27 mouse cellular contexts compared by ENCODE assay signal in the genomic region with DNA sequence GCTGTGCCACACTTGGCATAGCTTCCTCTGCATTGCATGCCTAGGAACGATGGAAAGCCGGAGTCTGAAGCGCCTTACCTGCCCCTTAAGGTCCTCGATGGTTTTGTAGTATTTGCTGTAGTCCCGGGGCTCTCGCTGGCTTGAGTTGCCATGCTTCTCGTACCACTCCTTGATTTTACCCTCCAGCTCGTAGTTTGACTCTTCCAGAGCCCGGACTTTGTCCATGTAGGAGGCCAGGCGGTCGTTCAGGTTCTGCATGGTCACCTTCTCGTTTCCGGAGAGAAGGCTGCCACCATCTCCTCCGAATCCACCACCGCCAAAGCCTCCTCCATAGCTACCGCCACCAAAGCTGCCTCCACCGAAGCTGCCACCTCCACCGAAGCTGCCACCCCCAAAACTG. TPM values are rescaled to one million over a fixed set of nuclear protein-coding genes. Genes with fewer than 3 reads are reported as not detected.
A peak's percentile ranks its signal among the peaks of the same experiment; 100 is the strongest.
DNase-seq lines count a peak whose midpoint lies in the region; TF ChIP-seq lines count a peak whose summit lies in the region.
"Had no signal": no experiment of that assay in that cellular context is flagged by ENCODE, and none has a peak within 500 bp of the region (broad histone marks: within the 10 kb centered on the region; RNA-seq: fewer than 3 reads in every experiment).

No protein-coding gene starts in this region.

- TF ChIP-seq EP300 in CH12.LX (IDR thresholded peaks at IDR 0.05; ENCODE audit: low read length): no peak

- dilution Hi-C loops in CH12.LX (cut with MboI; ENCODE audit: extremely low pct_ligation_motif_present, extremely low pct_unique_long_range_greater_than_20kb, low sequenced_read_pairs): no loop called here

- in situ Hi-C loops in CH12.LX (cut with MboI; ENCODE audit: low pct_ligation_motif_present, low pct_unique_long_range_greater_than_20kb, low sequenced_read_pairs): loop anchor here (25.0 kb wide), 1 partner anchor 899 kb away; no protein-coding TSS in a partner anchor

- H3K27me3 ChIP-seq in CH12.LX (replicated peaks) (no peaks in the 10 kb centered on the region), E14TG2a.4 (ENCODE audit: insufficient read depth, low read length) (peaks cover 3% of the 10 kb centered on the region; the same call in 1 of the 2 replicates)
- H3K27me3 ChIP-seq: Patski had no signal

- H3K4me2 ChIP-seq in CH12.LX (ENCODE audit: insufficient read depth, low read depth, poor library complexity, severe bottlenecking): no peak overlapping the region
- H3K4me2 ChIP-seq: hindbrain, embryonic 13.5 days had no signal

- no peaks in the 10 kb centered on the region for H3K79me2 ChIP-seq in CH12.LX (replicated peaks; ENCODE audit: control insufficient read depth, extremely low read depth, insufficient read depth, poor library complexity, severe bottlenecking)

- H3K9me3 ChIP-seq in CH12.LX (replicated peaks; ENCODE audit: low read length) (no peaks in the 10 kb centered on the region), E14TG2a.4 (ENCODE audit: low read length) (no peaks in the 10 kb centered on the region)
- H3K9me3 ChIP-seq: forebrain, embryonic 10.5 days; heart, embryonic 10.5 days; hindbrain, embryonic 13.5 days had no signal

- no peak for TF ChIP-seq POLR2A in CH12.LX (IDR thresholded peaks at IDR 0.05; ENCODE audit: low read depth, low read length)

- no peak overlapping the region for H3K9ac ChIP-seq in CH12.LX (ENCODE audit: insufficient read depth, low read depth)
- H3K9ac ChIP-seq: hindbrain, embryonic 13.5 days had no signal

- DNase-seq in kidney, adult 18-20 months: peak; percentile 16
- no peak for DNase-seq in kidney, postnatal 10 days
- no peak for DNase-seq in CH12.LX (ENCODE audit: extremely low read depth)
- DNase-seq in kidney, postnatal 4 days: peak; percentile 6 to 15
- no peak for DNase-seq in left cerebral cortex, postnatal 10 days (ENCODE audit: extremely low spot score in 1 of 2, low spot score in 2 of 2)
- DNase-seq: adrenal gland, postnatal 14 days; cerebellum, adult 11-12 months; cerebellum, adult 9-10 months; cerebellum, postnatal 36 days; gastrocnemius, postnatal 36 days; heart, adult 18-20 months; heart, postnatal 14 days had no signal

- no peak for TF ChIP-seq RAD21 in CH12.LX (IDR thresholded peaks at IDR 0.05; ENCODE audit: low read depth, low read length)

- intact Hi-C loops in left cerebral cortex, postnatal 10 days (cut with DNase I): loop anchor here (10.0 kb wide), 2 partner anchors 616 to 776 kb away; no protein-coding TSS in a partner anchor

- TF ChIP-seq CTCF in CH12.LX (conservative IDR thresholded peaks at IDR 0.05 in 1 of 2, IDR thresholded peaks at IDR 0.05 in 1 of 2; ENCODE audit: low read depth in 2 of 2, low read length in 2 of 2) (no peak), E14TG2a.4 (conservative IDR thresholded peaks at IDR 0.05; ENCODE audit: low read length) (no peak)

- H3K4me3 ChIP-seq in CH12.LX (replicated peaks in 1 of 3; ENCODE audit: low read depth in 2 of 3, low read length in 2 of 3, poor library complexity in 1 of 3) (no peak overlapping the region), E14TG2a.4 (replicated peaks; ENCODE audit: low read length) (peak overlapping the region; percentile 37; the same call in 1 of the 2 replicates)
- H3K4me3 ChIP-seq: erythroblast, embryonic 14.5 days; forebrain, embryonic 10.5 days; heart, embryonic 10.5 days; hindbrain, embryonic 13.5 days had no signal

- H3K36me3 ChIP-seq in CH12.LX (replicated peaks in 1 of 2; ENCODE audit: control insufficient read depth in 1 of 2, insufficient read depth in 1 of 2, low read length in 1 of 2): peaks cover 6 to 34% of the 10 kb centered on the region in 2 experiments
- peaks cover 4% of the 10 kb centered on the region; the same call in 1 of the 2 replicates for H3K36me3 ChIP-seq in E14TG2a.4 (ENCODE audit: insufficient read depth, low read length)
- H3K36me3 ChIP-seq: hindbrain, embryonic 13.5 days had no signal

- H3K4me1 ChIP-seq in CH12.LX (ENCODE audit: control insufficient read depth in 1 of 2, insufficient read depth in 2 of 2): peaks cover 5 to 20% of the 10 kb centered on the region in 2 experiments
- H3K4me1 ChIP-seq in E14TG2a.4 (replicated peaks; ENCODE audit: low read depth, low read length): peaks cover 28% of the 10 kb centered on the region
- H3K4me1 ChIP-seq: heart, embryonic 10.5 days had no signal

- H3K27ac ChIP-seq in CH12.LX (ENCODE audit: insufficient read depth, low read depth): no peak overlapping the region
- H3K27ac ChIP-seq: forebrain, embryonic 10.5 days; heart, embryonic 10.5 days; hindbrain, embryonic 13.5 days; hindbrain, postnatal 0 days had no signal

TF ChIP-seq in CH12.LX, 34 proteins besides CTCF, POLR2A, EP300 and RAD21:
- 0 out of 2 replicates have a peak, but pooled peaks have one; percentile 39 for TF ChIP-seq POLR2AphosphoS2 (IDR thresholded peaks at IDR 0.05; ENCODE audit: low read depth, low read length)
- TF ChIP-seq SIN3A (IDR thresholded peaks at IDR 0.05; ENCODE audit: low read length): no peak

RNA-seq across cellular contexts. Expression of a gene that starts 0.5 kb away (rescaled TPM):
- total RNA-seq in CH12.LX (2012; rRNA removed): 3.0 and 3.4 TPM in 2 replicates
- 9.0 and 9.3 TPM in 2 replicates for total RNA-seq in CH12.LX (2014; rRNA removed)
- 12.2 and 15.3 TPM in 2 replicates for polyA plus RNA-seq in CH12.LX (2012; ENCODE audit: insufficient read length, low read depth)
- total RNA-seq in left cerebral cortex, postnatal 10 days (2021): 10 to 100 TPM; 10.6 to 11.3 TPM
- total RNA-seq: hematopoietic stem cell, adult 5-6 weeks; MEL had no signal

RNA-seq across cellular contexts. Expression of a gene that starts 14.0 kb away (rescaled TPM):
- 0.13 TPM in 1 of 2 replicates, not detected in the other for total RNA-seq in CH12.LX (2012; rRNA removed)
- total RNA-seq in CH12.LX (2014; rRNA removed): not detected in 2 replicates
- 0.14 and 0.27 TPM in 2 replicates for polyA plus RNA-seq in CH12.LX (2012; ENCODE audit: insufficient read length, low read depth)
- under 1 TPM in 1 of 2 experiments, not detected in 1; 0.28 TPM for total RNA-seq in left cerebral cortex, postnatal 10 days (2021)
- total RNA-seq: adrenal gland, adult 18-20 months; adrenal gland, postnatal 14 days; gastrocnemius, adult 8-10 months; gastrocnemius, postnatal 36 days; heart, adult 18-20 months; heart, postnatal 14 days; hematopoietic stem cell, adult 5-6 weeks; MEL had no signal
- polyA plus RNA-seq: activated CD4-positive, CD25-positive, alpha-beta regulatory T cell, adult 4 months; erythroblast, embryonic 14.5 days; heart, embryonic 14.5 days; Patski had no signal

RNA-seq across cellular contexts. Expression of a gene that starts 33.4 kb away (rescaled TPM):
- not detected in 2 replicates for total RNA-seq in CH12.LX (2012; rRNA removed)
- not detected in 2 replicates for total RNA-seq in CH12.LX (2014; rRNA removed)
- not detected in 2 replicates for polyA plus RNA-seq in CH12.LX (2012; ENCODE audit: insufficient read length, low read depth)
- total RNA-seq in left cerebral cortex, postnatal 10 days (2021): 1 to 10 TPM; 6.0 to 6.3 TPM
- total RNA-seq: adrenal gland, adult 18-20 months; adrenal gland, postnatal 14 days; gastrocnemius, postnatal 36 days; heart, adult 18-20 months; heart, postnatal 14 days; hematopoietic stem cell, adult 5-6 weeks; MEL had no signal
- polyA plus RNA-seq: activated CD4-positive, CD25-positive, alpha-beta regulatory T cell, adult 4 months; embryonic facial prominence, embryonic 14.5 days; erythroblast, embryonic 14.5 days; forebrain, embryonic 10.5 days; heart, embryonic 10.5 days; heart, embryonic 14.5 days; hindbrain, embryonic 13.5 days; Patski had no signal

RNA-seq across cellular contexts. Expression of a gene that starts 37.8 kb away (rescaled TPM):
- not detected in 2 replicates for total RNA-seq in CH12.LX (2012; rRNA removed)
- total RNA-seq in CH12.LX (2014; rRNA removed): not detected in 2 replicates
- polyA plus RNA-seq in CH12.LX (2012; ENCODE audit: insufficient read length, low read depth): not detected in 2 replicates
- total RNA-seq in left cerebral cortex, postnatal 10 days (2021): not detected
- total RNA-seq: adrenal gland, adult 18-20 months; adrenal gland, postnatal 14 days; gastrocnemius, adult 8-10 months; gastrocnemius, postnatal 36 days; heart, adult 18-20 months; heart, postnatal 14 days; hematopoietic stem cell, adult 5-6 weeks; MEL had no signal
- polyA plus RNA-seq: erythroblast, embryonic 14.5 days; forebrain, embryonic 10.5 days; forebrain, embryonic 14.5 days; heart, embryonic 10.5 days; heart, embryonic 14.5 days; hindbrain, embryonic 13.5 days; Patski had no signal

RNA-seq across cellular contexts. Expression of a gene that starts 49.3 kb away (rescaled TPM):
- total RNA-seq in CH12.LX (2012; rRNA removed): not detected in 2 replicates
- not detected in 2 replicates for total RNA-seq in CH12.LX (2014; rRNA removed)
- polyA plus RNA-seq in CH12.LX (2012; ENCODE audit: insufficient read length, low read depth): not detected in 2 replicates
- not detected for total RNA-seq in left cerebral cortex, postnatal 10 days (2021)
- total RNA-seq: heart, adult 18-20 months; hematopoietic stem cell, adult 5-6 weeks; hindbrain, postnatal 0 days; MEL had no signal
- polyA plus RNA-seq: erythroblast, embryonic 14.5 days; forebrain, embryonic 14.5 days; Patski had no signal

Comparison
In these comparisons a context has a peak if more than half of its experiments do, and no peak if none do; other contexts are left out.
1. DNase-seq: peak in kidney, adult 18-20 months (single experiment) and kidney, postnatal 4 days (2 of 2); none in kidney, postnatal 10 days (single experiment), CH12.LX (single experiment) and left cerebral cortex, postnatal 10 days (0 of 2).
2. RNA of a gene that starts 33.4 kb away (total RNA-seq): 6.0 to 6.3 TPM in left cerebral cortex, postnatal 10 days; not detected in CH12.LX; every median in the first group is over 4 times any median in the second.